Mouse (Mus musculus): ENCODE measurements around the gene Cavin1.

GRCm38 (mm10) chr11:100975241-100975640 is 4.6 kb upstream of the Cavin1 start:
- no peak for TF ChIP-seq EP300 (IDR thresholded peaks at IDR 0.05; ENCODE audit: low read depth)
- no peak for TF ChIP-seq CTCF (IDR thresholded peaks at IDR 0.05; ENCODE audit: low read depth)

Data from heart, postnatal 0 days (tissue).